Mouse (Mus musculus) C2C12 (cell line): Measurements from ENCODE around the gene Il1f9.

Source experiments
- CTCF ChIP-seq: IDR thresholded peaks from one replicate; pipeline ENCODE4 v1.5.1; 2011; ENCODE audit not compliant: control insufficient read depth, insufficient read depth, insufficient read length
- MAX ChIP-seq: IDR thresholded peaks from one replicate; pipeline ENCODE4 v1.6.1; 2011; ENCODE audit warnings: mild to moderate bottlenecking, control low read depth
- MYOD1 ChIP-seq: IDR thresholded peaks from one replicate; pipeline ENCODE4 v1.6.1; 2011; ENCODE audit warnings: low read depth; ENCODE audit not compliant: control insufficient read depth, insufficient read length

GRCm38 (mm10) chr2:24187585-24187984 lies 1.3 kb downstream of the Il1f9 start:
- no peak for TF ChIP-seq CTCF
- no peak for TF ChIP-seq MAX
- no peak for TF ChIP-seq MYOD1
